Mouse (Mus musculus) cerebellum, adult 2 months (tissue): ENCODE measurements at regions not wholly inside any gene's neighbourhood (a gene's known extent, or its start where the extent isn't known, plus 50 kb on each side); places are given as distances from the start of the nearest gene placed in this dataset.

Experiments used
- CTCF ChIP-seq: fragments of 200-500 bp; IDR thresholded peaks from 2 replicates; pipeline ENCODE4 v1.5.1; 2011; ENCODE audit warnings: low read depth, mild to moderate bottlenecking, control low read depth, low read length, moderate library complexity, borderline replicate concordance; ENCODE audit not compliant: insufficient read depth
- POLR2A ChIP-seq: fragments of 200-500 bp; IDR thresholded peaks from 2 replicates; pipeline ENCODE4 v1.6.1; 2011; ENCODE audit warnings: low read length, control low read depth, borderline replicate concordance; ENCODE audit not compliant: insufficient read depth

- TF ChIP-seq POLR2A (no peak), CTCF (no peak)
These were observed 110.2 kb upstream of the Ctbp2 start for GRCm38 (mm10) chr7:133234326-133234725.
